Mouse (Mus musculus) hindbrain, postnatal 0 days (tissue): ENCODE data around the gene Lypd3. TPM values are rescaled to one million over a fixed set of nuclear protein-coding genes. Genes with fewer than 3 reads are reported as not detected.
"Not testable (repeated sequence)": the region's sequence is repeated elsewhere in the genome, so short reads cannot be mapped to it uniquely, and the experiment has no call there.

ENCODE experiments used
- ATAC-seq: fragments of 200-750 bp; cut with Nextera tagmentation; 2 replicates; pipeline ENCODE4 v1.8.0; 2017; ENCODE audit warnings: mild to moderate bottlenecking, moderate TSS enrichment, moderate library complexity
- DNase-seq: peaks from one replicate; pipeline ENCODE4 v3.0.0-alpha.2; 2015; ENCODE audit warnings: low spot score
- H3K27ac ChIP-seq: fragments of 300-500 bp; sonication (generic); 2 replicates; pipeline ENCODE4 v1.5.1; 2014; ENCODE audit warnings: mild to moderate bottlenecking
- H3K27me3 ChIP-seq: fragments of 300-500 bp; sonication (generic); 2 replicates; pipeline ENCODE4 v1.6.1; 2014; ENCODE audit warnings: low read length, mixed read lengths; ENCODE audit not compliant: insufficient read depth
- H3K36me3 ChIP-seq: fragments of 300-500 bp; sonication (generic); 2 replicates; pipeline ENCODE4 v1.6.1; 2014; ENCODE audit warnings: low read length, mixed read lengths; ENCODE audit not compliant: insufficient read depth
- H3K4me1 ChIP-seq: fragments of 300-500 bp; sonication (generic); 2 replicates; pipeline ENCODE4 v1.6.1; 2014; ENCODE audit warnings: antibody characterized with exemption, low read length, mixed read lengths; ENCODE audit not compliant: insufficient read depth
- H3K4me2 ChIP-seq: fragments of 300-500 bp; sonication (generic); 2 replicates; pipeline ENCODE4 v1.6.1; 2014; ENCODE audit warnings: low read depth, mild to moderate bottlenecking, low read length, moderate library complexity, mixed read lengths
- H3K4me3 ChIP-seq: fragments of 300-500 bp; sonication (generic); 2 replicates; pipeline ENCODE4 v1.5.1; 2014; ENCODE audit warnings: low read length
- H3K9ac ChIP-seq: fragments of 300-500 bp; sonication (generic); replicated peaks from 2 replicates; pipeline ENCODE4 v1.6.1; 2014; ENCODE audit warnings: mild to moderate bottlenecking, low read length, moderate library complexity, mixed read lengths
- H3K9me3 ChIP-seq: fragments of 300-500 bp; sonication (generic); 2 replicates; pipeline ENCODE4 v1.6.1; 2016; ENCODE audit warnings: low read length, mixed read lengths
- CTCF ChIP-seq: IDR thresholded peaks from 2 replicates; pipeline ENCODE4 v1.5.1; 2016; ENCODE audit warnings: antibody characterized with exemption, control low read depth, low read depth
- WGBS: fragments of 180-500 bp; shearing (Covaris S2); extraction: QIAGEN DNeasy Blood & Tissue Kit; methylation state at CpG from one replicate; pipeline ENCODE4 v1.1.7; 2014; 5-methylcytosine and 5-hydroxymethylcytosine counted together
- polyA plus RNA-seq: library from polyadenylated mRNA; unstranded; fragments of >200 nt; fragmentation: Nextera tagmentation; extraction: Ambion mirVana; gene quantifications from 2 replicates; pipeline ENCODE4 v1.2.1, GENCODE M21; 2015
- total RNA-seq: library from RNA; depleted of rRNA; stranded (reverse); fragments of >200 nt; gene quantifications from 2 replicates; pipeline ENCODE4 v1.2.3, GENCODE M21; 2014

Gene Lypd3
- total and polyA plus RNA-seq, 2 experiments from 2014 or later, result 1.2 to 1.3 TPM

DNA sequence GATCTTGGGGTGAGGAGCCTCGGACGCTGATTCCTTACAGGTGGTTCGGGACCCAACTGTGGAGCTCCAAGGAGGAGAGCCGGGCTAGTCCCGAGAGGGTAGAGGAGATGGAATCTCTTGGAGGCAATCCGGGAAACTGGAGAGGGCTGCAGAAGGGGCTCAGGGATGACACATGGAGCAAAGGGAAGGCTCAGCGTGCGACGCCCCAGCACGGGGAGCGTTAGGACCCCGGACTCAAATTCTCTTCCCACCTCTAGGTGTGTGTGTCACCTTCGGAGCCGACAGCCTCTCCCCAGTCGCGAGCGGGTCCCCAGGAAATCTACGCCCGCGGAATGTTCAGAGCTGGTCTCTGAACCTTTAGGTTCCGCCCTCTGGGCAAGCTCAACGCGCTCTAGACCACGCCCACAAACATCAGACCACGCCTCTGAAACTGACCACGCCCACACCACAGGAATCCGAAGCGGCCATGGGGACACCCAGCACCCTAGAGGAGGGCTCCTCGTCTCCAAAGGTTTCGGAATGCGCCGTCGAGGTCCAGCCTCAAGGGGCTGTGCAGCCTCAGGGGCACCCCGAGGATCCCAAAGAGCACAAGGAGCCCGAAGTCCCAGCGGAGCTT, 25.4 kb upstream of the Lypd3 start:
- Histone ChIP-seq H3K4me2 (peak overlapping the region; percentile 58), H3K4me3 (peak overlapping the region; percentile 32), H3K27ac (no peak overlapping the region), H3K9ac (no peak overlapping the region; the same call in 1 of the 2 replicates), H3K4me1 (peaks cover 10% of the 10 kb centered on the region; the same call in 1 of the 2 replicates), H3K9me3 (no peaks in the 10 kb centered on the region), H3K27me3 (peaks cover 43% of the 10 kb centered on the region), H3K36me3 (no peaks in the 10 kb centered on the region)
- TF ChIP-seq CTCF, result no peak
- ATAC-seq (peak; percentile 38; the same call in 1 of the 2 replicates), DNase-seq (peak; percentile 46)
- 1% methylated on average over 36 of the region's 36 CpGs for WGBS

DNA sequence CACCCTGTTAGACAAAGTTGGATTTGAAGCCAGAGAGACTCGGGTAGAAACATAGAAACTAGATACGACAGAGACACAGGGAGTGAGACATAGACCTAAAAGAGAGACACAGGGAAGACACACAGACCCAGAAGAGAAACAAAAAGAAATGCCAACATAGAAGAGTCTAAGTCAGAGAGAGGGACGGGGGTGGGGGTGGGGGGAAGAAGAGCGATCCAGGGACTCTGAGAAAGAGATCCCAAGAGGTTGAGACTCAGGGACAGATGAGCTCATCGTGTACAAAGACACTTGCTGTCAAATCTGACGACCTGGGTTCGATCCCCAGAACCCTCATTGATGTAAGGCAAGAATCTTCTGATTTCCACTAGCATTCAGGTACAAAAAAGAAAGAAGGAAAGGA, 24.6 kb upstream of the Lypd3 start:
- peak overlapping the region; percentile 32; the same call in 1 of the 2 replicates for H3K4me3 ChIP-seq
- no peaks in the 10 kb centered on the region for H3K36me3 ChIP-seq
- H3K27me3 ChIP-seq, result peaks cover 43% of the 10 kb centered on the region
- no peak for TF ChIP-seq CTCF
- 18% methylated on average over 7 of the region's 7 CpGs for WGBS
- peak overlapping the region; percentile 58 for H3K4me2 ChIP-seq
- no peaks in the 10 kb centered on the region for H3K9me3 ChIP-seq
- H3K27ac ChIP-seq, result no peak overlapping the region
- ATAC-seq (no peak), DNase-seq (no peak)
- no peak overlapping the region for H3K9ac ChIP-seq
- peaks cover 10% of the 10 kb centered on the region; the same call in 1 of the 2 replicates for H3K4me1 ChIP-seq

DNA sequence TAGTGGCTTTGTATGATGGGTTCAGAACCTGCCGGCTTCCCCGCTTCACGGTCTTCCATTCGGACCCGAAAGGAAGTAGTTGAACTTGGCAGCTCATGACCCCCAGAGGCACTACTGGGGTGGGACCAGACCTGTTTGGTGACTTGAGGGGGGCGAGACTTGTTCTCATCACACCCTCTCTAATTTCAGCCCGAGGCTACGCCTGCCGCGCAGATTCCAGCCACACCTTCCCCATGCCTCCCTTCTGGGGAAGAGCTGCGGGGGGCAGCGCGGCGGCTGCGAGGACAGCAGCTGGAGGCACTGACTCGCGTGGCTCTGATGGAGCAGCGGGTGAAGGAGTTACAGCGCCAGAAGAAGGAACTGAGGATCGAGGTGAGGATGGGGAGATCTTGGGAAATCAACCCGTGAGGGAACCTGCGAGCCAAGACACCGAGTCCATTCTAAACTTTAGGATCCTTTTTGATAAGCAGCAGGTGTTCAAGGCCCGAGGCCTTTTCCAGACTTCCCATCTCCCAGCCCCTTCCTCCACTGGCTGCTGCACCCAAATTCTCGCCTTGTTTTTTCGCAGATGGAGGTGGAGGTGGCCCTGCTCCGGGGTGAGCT, 23.9 kb upstream of the Lypd3 start:
- Histone ChIP-seq H3K9me3 (no peaks in the 10 kb centered on the region), H3K27me3 (peaks cover 43% of the 10 kb centered on the region), H3K27ac (no peak overlapping the region), H3K4me3 (0 out of 2 replicates have a peak overlapping the region, but pooled peaks have one; percentile 1), H3K36me3 (no peaks in the 10 kb centered on the region), H3K4me2 (peak overlapping the region; percentile 21; the same call in 1 of the 2 replicates), H3K4me1 (peaks cover 10% of the 10 kb centered on the region; the same call in 1 of the 2 replicates), H3K9ac (no peak overlapping the region)
- ATAC-seq (no peak), DNase-seq (no peak)
- 6% methylated on average over 27 of the region's 27 CpGs for WGBS
- no peak for TF ChIP-seq CTCF

DNA sequence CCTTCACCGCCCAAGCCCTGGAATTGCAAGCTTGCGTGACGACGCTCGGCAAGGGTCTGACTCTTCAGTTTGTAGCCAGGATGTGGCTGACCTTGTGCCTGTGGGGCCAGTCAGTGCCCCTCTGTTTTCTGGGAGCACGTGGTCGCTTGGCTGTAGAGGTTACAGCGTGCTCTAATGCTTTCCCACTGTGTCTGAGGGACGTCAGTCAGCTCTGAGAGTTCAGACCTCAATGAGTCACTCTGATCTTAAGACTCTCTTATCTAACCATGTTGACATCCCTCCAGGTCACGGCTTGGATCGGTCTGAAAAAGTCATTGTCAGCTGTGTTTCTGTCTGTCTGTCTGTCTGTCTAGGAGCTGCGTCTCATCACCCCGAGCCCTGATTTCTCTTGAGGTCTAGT, 21.5 kb upstream of the Lypd3 start:
- Histone ChIP-seq H3K4me3 (no peak overlapping the region), H3K9ac (no peak overlapping the region), H3K4me2 (no peak overlapping the region), H3K36me3 (no peaks in the 10 kb centered on the region), H3K4me1 (peaks cover 10% of the 10 kb centered on the region; the same call in 1 of the 2 replicates), H3K27me3 (peaks cover 37% of the 10 kb centered on the region), H3K9me3 (no peaks in the 10 kb centered on the region), H3K27ac (no peak overlapping the region)
- 78% methylated on average over 13 of the region's 13 CpGs for WGBS
- ATAC-seq (no peak), DNase-seq (no peak)
- no peak for TF ChIP-seq CTCF

DNA sequence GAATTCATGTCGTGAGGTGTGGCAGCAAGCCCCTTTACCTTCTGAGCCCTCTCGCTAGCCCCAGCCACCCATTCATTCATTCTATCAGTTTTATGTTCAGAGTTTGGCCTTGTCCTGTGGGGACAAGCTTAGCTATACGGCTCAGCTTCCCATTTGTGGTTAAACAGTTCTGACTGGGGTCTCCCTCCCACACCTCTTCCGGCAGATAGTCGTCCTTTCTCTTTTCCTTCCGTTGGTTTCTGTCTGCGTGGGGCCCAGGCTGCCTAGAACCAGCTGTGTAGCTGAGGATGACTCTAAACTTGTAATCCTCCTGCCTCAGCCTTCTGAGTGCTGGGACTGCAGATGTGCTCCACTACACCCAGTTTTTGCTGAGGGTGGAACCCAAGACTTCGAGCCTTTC, 18.6 kb upstream of the Lypd3 start:
- no peaks in the 10 kb centered on the region for H3K9me3 ChIP-seq
- no peak overlapping the region for H3K27ac ChIP-seq
- H3K27me3 ChIP-seq, result peaks cover 8% of the 10 kb centered on the region; the same call in 1 of the 2 replicates
- TF ChIP-seq CTCF, result no peak
- H3K36me3 ChIP-seq, result no peaks in the 10 kb centered on the region
- no peak for DNase-seq
- no peaks in the 10 kb centered on the region for H3K4me1 ChIP-seq
- no peak overlapping the region for H3K4me3 ChIP-seq
- 82% methylated on average over 8 of the region's 8 CpGs for WGBS
- H3K9ac ChIP-seq, result no peak overlapping the region
- H3K4me2 ChIP-seq, result no peak overlapping the region
- no peak for ATAC-seq

DNA sequence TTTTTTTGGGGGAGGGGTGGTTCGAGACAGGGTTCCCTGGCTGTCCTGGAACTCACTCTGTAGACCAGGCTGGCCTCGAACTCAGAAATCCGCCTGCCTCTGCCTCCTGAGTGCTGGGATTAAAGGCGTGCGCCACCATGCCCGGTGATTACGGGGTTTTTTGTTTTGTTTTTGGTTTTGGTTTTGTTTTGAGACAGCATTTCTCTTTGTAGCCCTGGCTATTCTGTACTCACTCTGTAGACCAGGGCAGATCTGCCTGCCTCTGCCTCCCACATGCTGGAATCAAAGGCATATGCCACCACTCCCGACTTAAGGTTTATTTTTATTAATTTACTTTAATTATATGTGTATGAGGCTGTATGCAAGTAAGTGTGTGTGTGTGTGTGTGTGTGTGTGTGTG, 18.0 kb upstream of the Lypd3 start:
- 89% methylated on average over 8 of the region's 8 CpGs for WGBS
- not testable (repeated sequence) for H3K4me3 ChIP-seq, H3K27me3 ChIP-seq, H3K9me3 ChIP-seq, H3K4me2 ChIP-seq, H3K36me3 ChIP-seq, H3K9ac ChIP-seq, H3K27ac ChIP-seq, H3K4me1 ChIP-seq, DNase-seq, ATAC-seq
